Mouse (Mus musculus) forebrain, embryonic 10.5 days (tissue): Measurements from ENCODE around the gene Gnl3l. TPM values are rescaled to one million over a fixed set of nuclear protein-coding genes. Genes with fewer than 3 reads are reported as not detected.

Experiments
- DNase-seq: peaks from one replicate; pipeline ENCODE4 v3.0.0-alpha.2; 2017; ENCODE audit warnings: low spot score; ENCODE audit errors: extremely low spot score
- H3K27ac ChIP-seq: fragments of 300-500 bp; sonication (generic); 2 replicates; pipeline ENCODE4 v1.5.1; 2016; ENCODE audit warnings: mild to moderate bottlenecking
- H3K27me3 ChIP-seq: fragments of 300-500 bp; sonication (generic); 2 replicates; pipeline ENCODE4 v1.6.1; 2016; ENCODE audit warnings: mild to moderate bottlenecking; ENCODE audit not compliant: poor library complexity, severe bottlenecking
- H3K36me3 ChIP-seq: fragments of 300-500 bp; sonication (generic); replicated peaks from 2 replicates; pipeline ENCODE4 v1.6.1; 2016; ENCODE audit warnings: mild to moderate bottlenecking, moderate library complexity
- H3K4me1 ChIP-seq: fragments of 300-500 bp; sonication (generic); 2 replicates; pipeline ENCODE4 v1.6.1; 2016
- H3K4me3 ChIP-seq: fragments of 300-500 bp; sonication (generic); 2 replicates; pipeline ENCODE4 v1.5.1; 2016; ENCODE audit warnings: mild to moderate bottlenecking, moderate library complexity
- H3K9me3 ChIP-seq: fragments of 300-500 bp; sonication (generic); 2 replicates; pipeline ENCODE4 v1.6.1; 2016; ENCODE audit warnings: mild to moderate bottlenecking, moderate library complexity
- whole genome bisulfite sequencing: fragments of 180-500 bp; shearing (Covaris S2); methylation state at CpG from one replicate; pipeline ENCODE4 v1.1.7; 2016; 5-methylcytosine and 5-hydroxymethylcytosine counted together
- polyA plus RNA-seq: library from polyadenylated mRNA; unstranded; fragments of >200 nt; fragmentation: Nextera tagmentation; extraction: Ambion mirVana; gene quantifications from 2 replicates; pipeline ENCODE4 v1.2.1, GENCODE M21; 2016

Gnl3l gene
- polyA plus RNA-seq, 1 experiment from 2014 or later: 41.8 TPM

- H3K27ac ChIP-seq: no peak overlapping the region
- H3K4me3 ChIP-seq: no peak overlapping the region
- no peak for DNase-seq
- WGBS: 59% methylated on average over 1 of the region's 1 CpGs
- H3K36me3 ChIP-seq: no peaks in the 10 kb centered on the region
- peaks cover 4% of the 10 kb centered on the region; the same call in 1 of the 2 replicates for H3K4me1 ChIP-seq
- no peaks in the 10 kb centered on the region for H3K9me3 ChIP-seq
- peaks cover 43% of the 10 kb centered on the region for H3K27me3 ChIP-seq
Measured at GRCm38 (mm10) chrX:150954721-150955120, 62.4 kb downstream of the Gnl3l start.

Other genes starting within 250 kb of the Gnl3l start
- 216 and 221 TPM in 2 replicates for gene Maged2, start 203.0 kb downstream of the Gnl3l start, polyA plus RNA-seq
- 11.5 and 13.2 TPM in 2 replicates for gene Fgd1, start 28.8 kb upstream of the Gnl3l start, polyA plus RNA-seq
- gene Tsr2, start 79.2 kb upstream of the Gnl3l start, polyA plus RNA-seq: 64.6 and 65.2 TPM in 2 replicates
- 9.3 and 10.0 TPM in 2 replicates for gene Wnk3, start 180.8 kb upstream of the Gnl3l start, polyA plus RNA-seq